Mouse (Mus musculus) CD8-positive naive resting alpha-beta T cell, adult 2 months (primary cell): ENCODE measurements around the gene Tmem131.

Experiments used
- DNase-seq, 2 experiments: peaks; one replicate each; pipeline ENCODE4 v3.0.0; 2022; ENCODE audit warnings: low read depth in 2 of 2, low spot score in 2 of 2

The Tmem131 gene

GRCm38 (mm10) chr1:36938801-36939286, 4.6 kb downstream of the Tmem131 start:
- no peak for DNase-seq

- DNase-seq, result no peak
Observed at GRCm38 (mm10) chr1:36938348-36938747, 5.1 kb downstream of the Tmem131 start.

- no peak for DNase-seq
Observed at GRCm38 (mm10) chr1:36937648-36938047, 5.8 kb downstream of the Tmem131 start.

GRCm38 (mm10) chr1:36937015-36937414, 6.5 kb downstream of the Tmem131 start:
- DNase-seq, result no peak

- DNase-seq, result no peak
Observed at GRCm38 (mm10) chr1:36936567-36936966, 6.9 kb downstream of the Tmem131 start.

GRCm38 (mm10) chr1:36934778-36935177, 8.7 kb downstream of the Tmem131 start:
- no peak for DNase-seq

GRCm38 (mm10) chr1:36933965-36934585, 9.4 kb downstream of the Tmem131 start:
- DNase-seq, result no peak

- no peak for DNase-seq
Observed at GRCm38 (mm10) chr1:36932231-36932630, 11.2 kb downstream of the Tmem131 start.

GRCm38 (mm10) chr1:36930911-36931310, 12.6 kb downstream of the Tmem131 start:
- no peak for DNase-seq

- no peak for DNase-seq
Observed at GRCm38 (mm10) chr1:36929996-36930395, 13.5 kb downstream of the Tmem131 start.

- DNase-seq, result no peak
Observed at GRCm38 (mm10) chr1:36928357-36929330, 14.8 kb downstream of the Tmem131 start.

GRCm38 (mm10) chr1:36927569-36927968, 15.9 kb downstream of the Tmem131 start:
- DNase-seq, result no peak

- DNase-seq, result no peak
Observed at GRCm38 (mm10) chr1:36926738-36927137, 16.7 kb downstream of the Tmem131 start.

- no peak for DNase-seq
Observed at GRCm38 (mm10) chr1:36926246-36926645, 17.2 kb downstream of the Tmem131 start.

GRCm38 (mm10) chr1:36925781-36926180, 17.7 kb downstream of the Tmem131 start:
- DNase-seq, result no peak

GRCm38 (mm10) chr1:36924853-36925252, 18.6 kb downstream of the Tmem131 start:
- DNase-seq, result no peak

- no peak for DNase-seq
Observed at GRCm38 (mm10) chr1:36923911-36924310, 19.6 kb downstream of the Tmem131 start.

GRCm38 (mm10) chr1:36922623-36923421, 20.6 kb downstream of the Tmem131 start:
- DNase-seq, result no peak

- no peak for DNase-seq
Observed at GRCm38 (mm10) chr1:36921614-36922393, 21.7 kb downstream of the Tmem131 start.

GRCm38 (mm10) chr1:36920726-36921125, 22.7 kb downstream of the Tmem131 start:
- no peak for DNase-seq
